Mouse (Mus musculus) spleen, adult 2 months (tissue): ENCODE data around the gene Lcn2. TPM values are rescaled to one million over a fixed set of nuclear protein-coding genes. Genes with fewer than 3 reads are reported as not detected.

ENCODE experiments used
- DNase-seq, 2 experiments: peaks; one replicate each; pipeline versions ENCODE4 v3.0.0 to v3.0.0-alpha.2; 2012 to 2021; ENCODE audit warnings: low spot score in 2 of 2, low read depth in 1 of 2
- H3K27ac ChIP-seq: fragments of 200-500 bp; 2 replicates; pipeline ENCODE4 v1.5.1; 2012; ENCODE audit warnings: low read length, inconsistent platforms; ENCODE audit not compliant: insufficient read depth
- H3K27me3 ChIP-seq: fragments of 200-500 bp; 2 replicates; pipeline ENCODE4 v1.6.1; 2012; ENCODE audit warnings: mild to moderate bottlenecking, moderate library complexity, low read length, inconsistent platforms; ENCODE audit not compliant: control insufficient read depth, insufficient read depth
- H3K36me3 ChIP-seq: fragments of 200-500 bp; 2 replicates; pipeline ENCODE4 v1.6.1; 2012; ENCODE audit warnings: mild to moderate bottlenecking, low read length, inconsistent platforms; ENCODE audit not compliant: control insufficient read depth, insufficient read depth
- H3K4me1 ChIP-seq: fragments of 200-500 bp; 2 replicates; pipeline ENCODE4 v1.6.1; 2011; ENCODE audit warnings: inconsistent platforms; ENCODE audit not compliant: control insufficient read depth, insufficient read depth, insufficient read length
- H3K4me3 ChIP-seq: fragments of 200-500 bp; 2 replicates; pipeline ENCODE4 v1.5.1; 2011; ENCODE audit warnings: mild to moderate bottlenecking, inconsistent platforms; ENCODE audit not compliant: insufficient read depth, insufficient read length; ENCODE audit errors: extremely low read depth
- CTCF ChIP-seq: fragments of 200-500 bp; IDR thresholded peaks from 2 replicates; pipeline ENCODE4 v1.5.1; 2011; ENCODE audit warnings: mild to moderate bottlenecking, inconsistent platforms; ENCODE audit not compliant: insufficient read depth, insufficient read length, insufficient replicate concordance; ENCODE audit errors: extremely low read depth
- POLR2A ChIP-seq: fragments of 200-500 bp; IDR thresholded peaks from 2 replicates; pipeline ENCODE4 v1.6.1; 2011; ENCODE audit warnings: low read depth, low read length, inconsistent platforms
- WGBS: fragments of 180-500 bp; shearing (Covaris S2); methylation state at CpG from one replicate; pipeline ENCODE4 v1.1.7; 2018; 5-methylcytosine and 5-hydroxymethylcytosine counted together
- polyA plus RNA-seq: library from polyadenylated mRNA; depleted of rRNA; stranded (reverse); fragments of >200 nt; gene quantifications from 2 replicates; pipeline ENCODE4 v1.2.3, GENCODE M21; 2012

Lcn2 gene
- polyA plus RNA-seq, 1 experiment, result 52.9 TPM

GRCm38 (mm10) chr2:32381775-32382223 is 6.3 kb downstream of the Lcn2 start, which contains the start of gene 1110008P14Rik:
Gene 1110008P14Rik, minus strand, starts transcription at chr2:32381938.
- no peak for TF ChIP-seq CTCF
- peak; percentile 34; the same call in 1 of the 2 replicates for TF ChIP-seq POLR2A
- WGBS, result under 1% methylated on average over 47 of the region's 47 CpGs
- peak; percentile 85 to 97 for DNase-seq
- no peaks in the 10 kb centered on the region for H3K27me3 ChIP-seq
- peaks cover 3% of the 10 kb centered on the region; the same call in 1 of the 2 replicates for H3K4me1 ChIP-seq
- H3K4me3 ChIP-seq, result peak within 1 kb of the TSS; percentile 72
- peaks cover 13% of the 10 kb centered on the region for H3K36me3 ChIP-seq
- peak within 1 kb of the TSS; percentile 50; the same call in 1 of the 2 replicates for H3K27ac ChIP-seq

- Histone ChIP-seq H3K27ac (peak overlapping the region; percentile 50; the same call in 1 of the 2 replicates), H3K36me3 (peaks cover 17% of the 10 kb centered on the region), H3K4me1 (peaks cover 3% of the 10 kb centered on the region; the same call in 1 of the 2 replicates), H3K4me3 (peak overlapping the region; percentile 72), H3K27me3 (no peaks in the 10 kb centered on the region)
- TF ChIP-seq POLR2A, result no peak
- TF ChIP-seq CTCF, result no peak
- WGBS, result 1% methylated on average over 27 of the region's 27 CpGs
- no peak for DNase-seq
These were observed 6.8 kb downstream of the Lcn2 start for GRCm38 (mm10) chr2:32381141-32381774.

- no peak overlapping the region for H3K27ac ChIP-seq
- TF ChIP-seq POLR2A, result no peak
- TF ChIP-seq CTCF, result no peak
These were observed 8.0 kb downstream of the Lcn2 start for GRCm38 (mm10) chr2:32380001-32380500.

GRCm38 (mm10) chr2:32376963-32377362 is 11.1 kb downstream of the Lcn2 start:
- Histone ChIP-seq H3K4me3 (no peak overlapping the region), H3K27me3 (no peaks in the 10 kb centered on the region), H3K27ac (no peak overlapping the region), H3K4me1 (peaks cover 3% of the 10 kb centered on the region; the same call in 1 of the 2 replicates), H3K36me3 (peaks cover 39% of the 10 kb centered on the region)
- TF ChIP-seq POLR2A, result no peak
- no peak for TF ChIP-seq CTCF
- DNase-seq, result no peak
- WGBS, result 88% methylated on average over 10 of the region's 10 CpGs

More at GRCm38 (mm10) chr2:32380001-32380500, 8.0 kb downstream of the Lcn2 start:
- Histone ChIP-seq H3K27me3 (no peaks in the 10 kb centered on the region), H3K4me1 (peaks cover 3% of the 10 kb centered on the region; the same call in 1 of the 2 replicates), H3K4me3 (no peak overlapping the region), H3K36me3 (peaks cover 22% of the 10 kb centered on the region)
- no peak for DNase-seq
- WGBS, result 85% methylated on average over 7 of the region's 7 CpGs

GRCm38 (mm10) chr2:32375317-32375940 is 12.6 kb downstream of the Lcn2 start:
- WGBS, result 91% methylated on average over 13 of the region's 13 CpGs
- H3K4me1 ChIP-seq, result no peaks in the 10 kb centered on the region
- no peak for TF ChIP-seq POLR2A
- TF ChIP-seq CTCF, result no peak
- H3K27ac ChIP-seq, result no peak overlapping the region
- H3K36me3 ChIP-seq, result peaks cover 52% of the 10 kb centered on the region
- H3K4me3 ChIP-seq, result no peak overlapping the region
- no peak for DNase-seq
- H3K27me3 ChIP-seq, result no peaks in the 10 kb centered on the region

GRCm38 (mm10) chr2:32374191-32374590 is 13.9 kb downstream of the Lcn2 start:
- H3K36me3 ChIP-seq, result peaks cover 61% of the 10 kb centered on the region
- DNase-seq, result no peak

More at GRCm38 (mm10) chr2:32374191-32374590, 13.9 kb downstream of the Lcn2 start:
- Histone ChIP-seq H3K4me1 (no peaks in the 10 kb centered on the region), H3K27me3 (no peaks in the 10 kb centered on the region), H3K27ac (no peak overlapping the region), H3K4me3 (no peak overlapping the region)
- WGBS, result 94% methylated on average over 10 of the region's 10 CpGs
- TF ChIP-seq POLR2A, result no peak
- TF ChIP-seq CTCF, result no peak
